Mouse (Mus musculus): ENCODE data around the gene Tspan14.
A peak's percentile ranks its signal among the peaks of the same experiment; 100 is the strongest.

Gene Tspan14

DNA sequence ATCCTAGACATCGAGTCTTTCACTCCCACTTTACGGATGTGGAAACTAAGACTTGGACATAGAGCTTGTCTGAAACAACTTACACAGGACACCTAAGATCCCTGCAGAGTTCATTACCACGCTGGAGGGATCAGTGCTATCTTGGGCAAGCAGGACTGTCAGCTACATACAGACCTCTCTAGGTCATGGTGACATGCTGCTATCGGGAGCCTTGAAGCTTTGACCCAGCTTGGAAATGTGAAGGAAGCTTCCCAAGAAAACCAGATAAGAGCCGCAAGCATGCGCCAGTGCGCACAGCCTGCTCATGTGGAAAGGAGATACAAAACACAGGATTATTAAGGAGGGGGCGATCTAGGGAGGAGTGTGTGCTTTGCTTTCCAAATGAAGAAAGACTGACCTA is 50.8 kb downstream of the Tspan14 start:
- no peak for DNase-seq

DNA sequence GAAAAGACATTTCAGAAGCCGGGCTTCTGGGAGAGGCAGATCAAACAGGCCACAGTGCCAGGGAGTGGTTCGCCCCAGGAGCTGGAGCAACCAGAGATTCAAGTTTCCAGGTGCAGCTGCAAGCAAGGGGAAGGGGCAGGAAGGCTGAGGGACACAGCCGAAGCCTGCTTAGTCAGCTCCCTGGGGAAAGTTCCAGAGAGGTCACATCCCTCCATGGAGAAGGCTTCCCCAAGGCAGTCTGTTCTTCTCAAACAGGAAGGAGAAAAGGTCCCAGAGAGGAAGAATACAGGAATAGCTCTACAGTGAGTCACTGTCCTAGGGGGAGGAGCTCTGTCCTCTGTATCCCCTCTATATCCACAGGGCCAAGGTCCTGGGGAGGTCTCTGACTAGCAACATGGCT is 51.9 kb downstream of the Tspan14 start:
- DNase-seq, result peak; percentile 55

DNA sequence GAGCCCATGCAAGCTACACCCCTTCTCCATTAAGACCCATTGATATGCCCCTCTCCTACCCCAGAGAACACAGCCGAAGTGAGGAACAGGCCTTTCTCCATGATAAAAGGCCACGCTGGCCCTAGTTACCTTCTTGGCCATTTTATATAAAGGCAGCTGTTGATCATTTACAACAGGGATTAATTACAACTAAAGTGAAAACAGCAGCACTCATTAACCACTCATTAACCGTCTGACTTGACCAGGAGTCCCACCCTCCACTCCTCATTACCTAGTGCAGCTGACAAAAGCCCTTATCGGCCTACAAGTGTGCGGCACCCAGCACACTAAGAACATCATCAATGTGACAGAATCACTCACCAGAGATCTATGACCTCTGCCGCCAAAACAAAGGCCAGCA is 52.9 kb downstream of the Tspan14 start:
- DNase-seq, result peak; percentile 75

DNA sequence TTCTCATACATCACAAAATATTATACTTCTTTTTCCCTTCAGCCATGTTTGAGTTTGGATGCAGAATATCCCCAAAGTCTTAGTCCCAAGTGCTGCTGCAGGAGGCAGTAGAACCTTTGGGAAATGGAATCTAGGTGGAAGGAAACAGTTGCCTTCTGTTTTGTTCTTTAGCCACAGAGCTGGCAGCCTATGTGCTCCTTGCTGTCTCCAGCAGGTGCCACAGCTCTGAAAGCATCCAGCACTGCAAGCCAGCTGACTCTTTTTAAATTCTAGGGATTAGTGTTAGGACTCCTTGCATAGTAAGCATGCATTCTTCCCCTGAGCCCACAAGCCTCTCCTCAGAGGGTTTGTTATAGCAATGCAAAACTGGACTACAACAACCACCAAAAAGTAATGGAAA is 55.1 kb downstream of the Tspan14 start:
- no peak for DNase-seq

DNA sequence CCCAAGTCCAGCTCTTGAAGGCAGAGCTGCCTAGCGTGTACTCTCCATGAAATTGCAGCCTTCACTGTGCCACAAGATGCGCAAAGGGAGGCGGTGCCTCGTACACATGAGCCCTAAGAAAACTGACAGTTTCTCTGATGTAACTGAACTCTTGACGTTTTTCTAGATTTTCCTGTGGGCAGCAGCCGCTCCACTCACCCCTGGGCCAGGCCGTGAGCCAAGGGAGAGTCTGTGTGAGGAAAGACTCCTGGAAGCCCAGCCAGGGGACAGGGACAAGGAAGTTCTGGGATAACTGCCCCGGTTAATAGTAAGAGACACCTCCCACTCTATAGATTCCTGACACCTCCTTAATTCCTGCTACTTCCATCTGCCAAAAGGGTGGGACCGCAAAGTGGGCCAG is 57.8 kb downstream of the Tspan14 start:
- DNase-seq, result no peak

DNA sequence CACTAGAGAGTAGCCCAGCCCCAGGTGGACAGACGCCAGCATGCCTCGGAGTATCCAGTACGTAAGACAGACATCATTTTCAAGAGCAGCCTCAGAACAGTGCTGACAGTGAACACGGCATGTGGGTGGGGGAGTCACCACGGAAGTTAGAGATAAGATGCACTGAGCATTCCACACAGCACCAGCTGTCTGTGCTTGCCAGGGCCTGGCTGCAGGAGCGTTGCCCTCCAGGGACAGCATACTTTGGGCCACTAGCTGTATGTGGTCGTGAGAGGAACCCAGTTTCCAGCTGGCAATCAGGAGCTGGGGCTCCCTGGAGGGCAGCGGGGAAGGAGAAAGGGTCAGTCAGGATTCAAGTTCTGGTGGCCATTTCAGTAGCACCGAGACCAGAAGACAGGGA is 59.8 kb downstream of the Tspan14 start:
- no peak for DNase-seq

DNA sequence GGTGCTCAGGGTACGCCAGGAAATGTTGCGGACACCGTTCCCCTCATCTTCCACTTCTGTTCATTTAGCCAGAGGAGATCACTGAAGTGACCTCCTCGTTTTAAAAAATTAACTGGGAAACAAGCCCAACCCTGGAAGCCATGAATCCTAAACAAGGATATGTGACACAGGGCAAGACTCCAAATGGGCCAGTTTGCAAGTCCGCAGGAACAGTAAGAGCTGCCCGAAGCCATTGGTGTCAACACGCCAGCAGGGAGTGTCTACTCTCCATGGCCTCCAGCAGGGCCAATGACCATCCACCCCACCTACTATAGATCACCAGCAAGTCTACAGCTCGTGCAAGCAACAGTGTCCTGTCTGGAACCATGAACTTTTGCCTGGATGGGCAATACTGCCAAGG is 60.8 kb downstream of the Tspan14 start:
- DNase-seq, result no peak

DNA sequence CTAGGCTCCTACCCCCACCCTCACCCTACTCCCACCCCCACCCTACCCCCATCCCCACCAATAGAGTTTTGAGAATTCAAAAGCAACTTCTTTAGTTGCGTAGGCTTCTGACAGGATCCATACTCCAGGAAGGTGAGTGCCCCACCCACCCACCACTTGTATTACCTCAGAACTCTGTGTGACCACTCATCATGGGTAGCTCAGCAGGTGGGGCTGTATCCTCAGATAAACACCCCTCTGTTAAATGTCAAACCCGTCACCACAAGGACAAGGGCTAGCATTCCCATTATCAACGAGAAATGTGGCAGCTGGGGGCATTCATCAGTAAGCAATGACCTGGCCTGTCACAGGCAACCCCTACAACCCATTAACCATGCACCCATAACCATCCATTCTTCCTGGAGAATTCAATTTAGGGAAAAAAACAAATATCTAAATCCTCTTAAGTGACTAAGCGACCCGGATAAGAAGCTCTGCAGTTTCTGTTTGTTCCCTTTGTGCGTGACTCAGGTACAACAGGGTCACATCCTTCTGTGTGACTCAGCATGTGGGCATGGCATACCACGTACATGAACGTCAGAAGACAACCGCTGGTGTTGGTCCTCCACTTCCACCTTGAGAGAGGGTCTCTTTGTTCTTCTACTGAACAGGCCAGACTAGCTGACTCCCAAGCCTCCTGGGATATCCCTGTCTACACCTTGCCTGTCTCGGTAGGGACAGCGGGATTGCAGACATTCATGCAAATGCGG is 64.1 kb downstream of the Tspan14 start:
- no peak for DNase-seq

DNA sequence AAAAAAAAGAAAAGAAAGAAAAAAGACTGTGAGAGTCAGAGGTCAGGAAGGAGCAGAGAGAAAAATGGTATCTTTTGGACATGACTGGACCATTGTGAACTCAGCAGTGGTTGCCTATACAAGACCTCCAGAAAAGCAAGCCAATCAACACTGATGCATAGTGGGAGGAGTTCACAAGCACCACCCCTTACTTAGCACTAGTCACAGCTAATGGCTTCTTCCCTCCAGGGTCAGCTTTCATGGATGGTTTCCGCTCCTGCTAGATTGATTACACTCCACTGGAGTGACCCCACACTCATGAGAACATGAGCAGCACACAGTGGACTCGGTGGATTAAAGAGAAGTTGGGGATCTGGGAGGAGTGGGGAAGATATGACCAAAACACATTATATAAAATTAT is 66.3 kb downstream of the Tspan14 start:
- no peak for DNase-seq

DNA sequence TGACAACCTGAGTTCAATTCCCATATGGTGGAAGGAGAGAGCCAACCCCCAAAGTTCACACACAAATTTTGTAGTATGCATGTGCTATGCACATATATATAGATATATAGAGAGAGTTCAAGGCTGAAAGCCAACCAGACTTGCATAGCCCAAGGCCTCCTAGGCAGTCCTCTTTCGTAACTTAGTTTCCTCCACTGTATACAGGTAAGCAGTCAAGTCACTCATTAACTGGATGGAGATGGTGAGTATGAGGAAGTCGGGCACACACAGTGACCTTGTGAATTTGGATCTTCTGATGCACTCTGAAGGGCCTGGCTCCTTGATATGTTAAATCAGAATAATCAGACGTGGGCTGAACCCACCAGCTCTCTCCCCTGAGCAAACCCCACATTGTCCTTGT is 68.7 kb downstream of the Tspan14 start:
- DNase-seq, result no peak

DNA sequence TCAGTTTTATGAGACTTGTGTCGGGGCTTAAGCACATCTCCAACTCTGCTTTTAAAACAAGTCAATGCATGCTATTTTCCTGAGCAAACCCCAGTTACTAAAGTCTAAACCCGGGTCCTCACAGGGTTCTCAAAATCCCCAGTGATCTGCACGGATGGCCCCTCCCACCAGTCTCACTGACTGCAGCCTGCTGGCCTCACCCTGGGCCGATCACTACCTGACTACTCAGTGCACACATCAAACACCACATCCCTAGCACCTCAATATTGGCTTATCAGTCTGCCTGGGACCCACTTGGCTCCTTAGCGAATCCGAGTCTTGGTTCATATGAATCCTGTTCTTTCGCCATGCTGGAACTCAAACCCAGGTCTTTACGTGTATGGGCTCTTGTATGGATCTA is 70.9 kb downstream of the Tspan14 start:
- DNase-seq, result no peak

DNA sequence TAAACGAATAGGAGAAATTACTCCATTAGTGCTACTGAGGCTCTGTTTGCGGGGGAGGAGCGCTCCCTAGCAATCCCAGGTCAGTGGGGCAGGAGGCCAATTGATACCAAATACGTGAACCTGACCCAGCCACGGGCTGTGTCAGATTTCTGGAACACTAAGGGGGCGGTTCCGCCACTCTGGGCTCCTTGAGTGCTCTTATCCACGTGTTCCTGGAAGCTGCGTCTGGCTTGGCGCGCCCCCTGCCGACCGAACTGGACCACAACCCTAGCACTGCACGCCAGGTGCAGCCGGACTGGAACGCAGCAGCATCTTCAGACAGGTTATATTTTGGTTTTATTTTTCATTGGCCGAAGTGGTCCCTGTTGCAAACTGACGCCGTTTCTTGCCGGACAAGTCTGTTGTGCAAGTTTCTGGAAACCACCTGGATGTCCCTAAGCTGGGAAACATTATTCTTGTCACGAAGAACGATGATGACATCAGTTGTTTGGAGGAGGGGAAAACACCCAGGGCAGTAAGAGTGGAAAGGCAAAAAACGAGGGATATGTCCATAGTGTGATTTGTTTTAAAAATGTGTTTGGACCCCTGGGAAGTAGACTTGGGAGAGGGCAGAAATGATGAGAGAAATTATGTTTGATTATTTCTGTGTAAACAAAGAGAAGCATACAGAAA is 71.9 kb downstream of the Tspan14 start:
- DNase-seq, result peak; percentile 84

DNA sequence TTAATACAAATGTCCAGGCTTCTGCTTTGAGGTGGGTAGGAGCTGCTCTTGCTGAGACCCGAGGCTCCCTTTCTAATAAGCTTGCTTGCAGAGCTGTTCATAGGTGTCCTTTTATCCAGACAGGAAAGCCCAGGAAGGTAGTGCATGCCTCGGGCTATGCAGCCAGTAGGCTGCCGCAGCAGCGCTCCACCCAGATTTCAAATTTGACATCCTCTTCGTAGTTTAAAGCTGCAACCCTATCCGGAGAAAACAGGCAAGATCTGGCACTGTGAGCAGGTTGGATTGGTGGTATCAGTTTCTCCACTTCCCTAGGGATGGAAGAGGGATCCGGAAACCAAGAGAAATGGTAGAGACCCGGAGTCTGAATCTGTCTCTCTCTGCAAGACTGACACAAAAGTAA is 72.7 kb downstream of the Tspan14 start:
- DNase-seq, result no peak

DNA sequence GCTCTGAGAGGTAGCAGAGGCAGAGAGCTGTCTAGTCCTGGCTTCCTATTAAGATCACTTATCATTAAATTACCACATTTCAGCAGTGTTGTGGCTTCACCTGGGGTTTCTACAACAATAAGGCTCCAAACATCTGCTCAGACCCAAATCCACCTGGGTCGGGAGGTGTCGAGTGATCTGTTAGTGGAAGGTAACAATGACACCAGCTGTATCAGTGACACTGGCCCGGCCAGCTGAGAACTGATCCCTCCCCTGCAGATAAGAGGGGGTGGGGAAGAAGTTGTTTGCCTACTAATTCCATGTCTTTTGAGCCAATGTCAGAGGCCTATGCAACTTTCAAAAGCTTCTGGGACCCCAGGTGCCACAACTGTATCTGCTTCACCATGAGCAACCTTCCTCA is 73.4 kb downstream of the Tspan14 start, which contains the start of gene Sh2d4b:
TSS of gene Sh2d4b (minus strand) at position 71 of the 400 bp plus-strand sequence.
- no peak for DNase-seq

DNA sequence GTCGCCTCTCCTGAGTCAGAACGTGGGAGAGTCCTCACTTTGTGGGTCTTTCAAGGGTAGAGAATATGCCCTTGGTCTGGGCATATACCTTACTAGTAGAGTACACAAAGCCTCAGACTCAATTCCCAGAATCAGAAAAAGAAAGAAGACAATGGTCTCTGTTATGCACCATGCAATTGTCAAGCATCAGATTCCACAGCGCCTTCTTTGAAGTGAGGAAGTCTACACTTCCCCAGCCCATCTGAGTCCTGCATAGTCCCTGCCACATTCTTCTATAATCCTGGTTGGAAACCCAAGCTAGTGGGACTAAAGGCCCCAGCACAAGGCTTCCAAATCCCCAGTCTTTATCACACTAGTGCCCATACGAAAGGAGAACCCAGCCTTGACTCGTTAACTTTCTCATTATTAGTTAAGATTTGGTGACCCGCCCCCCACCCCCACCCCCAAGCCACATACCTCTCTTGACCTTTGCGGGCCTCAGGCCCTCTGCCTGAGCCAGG is 74.2 kb downstream of the Tspan14 start:
- no peak for DNase-seq

DNA sequence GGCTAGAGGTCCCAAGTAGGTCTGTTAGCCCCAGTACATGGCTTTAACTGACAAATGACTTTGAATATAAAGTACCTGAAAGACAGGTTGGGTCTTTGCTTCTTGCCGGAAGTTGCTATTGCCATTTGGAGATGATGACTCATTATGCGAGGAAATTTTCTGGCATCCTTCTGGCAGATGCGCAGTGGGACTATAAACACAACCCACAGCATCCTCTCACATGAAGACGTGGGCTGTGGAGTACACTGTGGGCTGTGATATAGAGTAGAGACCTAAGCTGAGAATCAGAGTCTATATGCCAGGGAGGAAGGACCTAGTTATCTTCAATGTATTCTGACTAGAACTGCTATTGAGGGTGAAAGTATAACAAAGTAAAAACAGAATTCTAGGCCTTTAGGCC is 75.1 kb downstream of the Tspan14 start:
- no peak for DNase-seq

DNA sequence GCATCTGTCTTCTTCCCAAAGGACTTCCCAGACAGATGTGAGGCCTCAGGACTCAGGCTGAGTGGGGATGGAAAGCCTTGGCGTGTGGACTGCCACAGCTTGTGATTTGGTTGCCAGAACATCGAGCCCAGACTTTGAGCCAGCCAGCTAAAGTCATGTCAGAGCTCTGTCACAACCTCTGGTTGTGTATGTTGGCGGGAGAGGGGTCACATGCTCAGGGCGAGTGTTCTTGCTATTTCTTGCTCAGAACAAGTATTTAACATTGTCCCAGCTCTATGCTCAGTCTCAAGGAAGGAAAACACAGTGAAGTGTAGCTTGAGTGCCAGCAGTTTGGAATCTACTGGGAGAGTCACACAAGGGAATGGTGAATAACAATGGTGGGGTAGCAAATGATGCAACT is 76.9 kb downstream of the Tspan14 start:
- DNase-seq, result no peak

DNA sequence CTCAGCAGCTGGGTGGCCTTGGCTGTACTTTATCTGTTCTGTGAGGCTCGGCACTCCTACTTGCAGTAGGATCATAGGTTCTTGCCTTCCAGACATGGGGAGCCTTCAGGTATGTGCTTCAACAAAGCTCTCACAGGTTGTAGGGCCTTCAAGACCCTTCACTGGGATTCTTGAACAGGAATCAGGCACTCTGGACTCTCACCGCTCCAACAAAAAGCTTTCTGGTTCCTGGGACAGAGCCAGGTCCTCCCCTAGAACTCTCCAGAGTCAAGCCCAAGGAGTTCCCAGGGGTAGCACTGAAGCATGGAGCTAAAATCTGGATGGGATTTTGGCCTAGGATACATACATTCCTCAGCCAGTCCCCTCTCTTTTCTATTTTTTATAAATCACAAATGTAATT is 77.4 kb downstream of the Tspan14 start:
- no peak for DNase-seq

DNA sequence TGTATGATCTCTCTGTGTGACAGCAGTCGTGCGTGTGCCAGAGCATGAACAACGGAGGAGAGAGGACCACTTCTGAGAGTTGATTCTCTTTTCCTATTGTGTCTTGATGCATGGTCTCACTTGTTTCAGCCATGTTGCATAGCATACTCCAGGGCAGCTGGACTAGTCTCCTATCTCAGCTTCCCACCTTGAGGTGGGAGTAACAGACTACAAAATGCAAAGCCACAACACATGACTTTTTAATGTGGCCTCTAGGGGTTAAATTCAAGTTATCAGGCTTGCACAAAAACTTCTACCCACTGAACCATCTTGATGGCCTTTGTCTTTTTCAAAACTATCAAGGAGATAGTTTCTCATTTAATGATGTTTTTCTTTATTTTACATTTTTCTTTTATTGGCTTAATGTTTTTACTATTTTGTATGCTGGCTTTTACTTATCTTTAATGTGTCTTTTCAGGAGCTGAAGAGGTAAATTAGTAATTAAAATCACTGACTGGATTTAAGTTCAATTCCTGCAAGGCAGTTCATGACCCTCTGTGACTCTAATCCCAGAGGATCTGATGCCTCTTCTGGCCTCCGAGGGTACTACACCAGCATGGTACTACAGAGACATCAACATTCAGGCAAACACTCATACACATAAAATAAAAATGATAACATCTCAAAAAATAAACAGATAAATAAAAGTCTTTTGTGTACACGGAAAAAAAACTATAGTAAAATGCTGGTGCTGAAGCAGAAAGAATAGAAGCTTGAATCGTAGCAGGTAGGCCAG is 80.0 kb downstream of the Tspan14 start:
- DNase-seq, result peak; percentile 34

DNA sequence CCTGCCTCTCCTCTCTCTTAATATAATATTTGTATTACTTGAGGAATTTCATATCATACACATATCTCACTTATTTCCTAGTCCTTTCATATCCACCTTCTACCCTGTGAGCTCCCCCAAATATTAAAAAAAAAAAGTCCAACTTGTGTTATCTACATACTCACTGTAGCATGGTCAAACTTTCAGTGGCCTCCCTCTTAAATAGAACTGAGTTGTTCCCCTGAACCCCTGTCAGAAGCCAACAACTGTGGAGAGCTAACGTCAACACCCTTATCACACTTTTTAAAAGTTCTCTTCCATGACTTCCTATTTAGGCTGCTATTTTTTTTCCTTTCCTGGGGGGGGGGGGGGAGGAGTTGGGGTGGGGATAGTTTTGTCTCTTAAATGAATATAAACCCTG is 80.9 kb downstream of the Tspan14 start:
- DNase-seq, result no peak

DNA sequence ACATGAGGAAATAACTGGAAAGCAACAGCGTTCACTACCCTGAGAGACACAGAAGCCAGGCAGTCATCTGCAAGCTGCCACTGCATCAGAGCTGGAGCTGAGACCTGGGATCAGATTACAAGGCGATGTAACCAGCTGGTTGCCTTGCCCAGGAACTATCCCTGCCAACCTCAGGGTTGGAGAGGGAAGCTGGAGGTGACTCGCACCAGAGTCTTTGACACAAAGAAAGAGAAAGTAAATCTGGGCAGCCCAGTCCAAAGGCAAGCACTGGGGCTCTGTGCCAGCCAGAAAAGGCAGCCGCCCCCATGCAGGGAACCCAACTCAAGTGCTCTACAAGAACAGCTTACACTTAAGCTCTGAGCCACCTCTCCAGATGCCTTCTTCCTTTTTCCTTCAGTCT is 81.4 kb downstream of the Tspan14 start:
- no peak for DNase-seq

DNA sequence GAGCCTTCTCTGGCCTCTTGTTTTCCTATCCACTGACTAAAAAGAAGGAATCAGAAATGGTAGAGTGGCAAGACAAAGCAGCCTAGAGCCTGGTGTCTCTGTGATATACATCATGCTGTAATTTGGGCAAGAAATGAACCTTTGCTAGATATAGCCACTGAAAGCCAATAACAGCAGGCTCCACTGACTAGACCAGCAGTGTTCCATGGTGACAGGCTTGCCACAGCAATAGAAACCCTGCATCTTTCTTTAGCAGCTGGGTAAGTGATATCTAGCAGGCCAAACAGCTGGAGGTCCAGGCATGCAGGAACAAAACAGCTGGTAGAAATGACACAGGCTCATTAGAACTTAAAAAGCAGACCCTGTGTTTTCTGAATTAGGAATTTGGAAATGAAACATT is 92.0 kb downstream of the Tspan14 start:
- no peak for DNase-seq

DNA sequence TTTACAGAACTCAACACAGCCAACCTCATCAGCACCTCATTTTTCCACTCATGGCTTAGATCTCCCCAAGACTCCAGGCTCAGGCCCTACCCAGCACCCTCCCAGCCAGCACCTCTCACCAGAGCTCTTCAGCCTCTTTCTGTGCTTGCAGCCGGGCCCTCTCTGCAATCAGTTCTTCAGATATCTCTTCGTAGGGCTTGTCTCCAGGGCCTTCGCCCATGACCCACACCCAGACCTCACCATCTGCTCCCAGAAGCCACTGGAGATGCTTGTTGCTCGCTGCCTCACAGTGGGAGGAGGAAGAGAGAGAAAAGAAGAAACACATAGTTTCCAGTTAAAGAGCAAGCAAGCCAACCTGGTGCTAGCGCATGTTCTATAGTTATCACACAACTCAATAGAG is 92.6 kb downstream of the Tspan14 start:
- DNase-seq, result no peak

DNA sequence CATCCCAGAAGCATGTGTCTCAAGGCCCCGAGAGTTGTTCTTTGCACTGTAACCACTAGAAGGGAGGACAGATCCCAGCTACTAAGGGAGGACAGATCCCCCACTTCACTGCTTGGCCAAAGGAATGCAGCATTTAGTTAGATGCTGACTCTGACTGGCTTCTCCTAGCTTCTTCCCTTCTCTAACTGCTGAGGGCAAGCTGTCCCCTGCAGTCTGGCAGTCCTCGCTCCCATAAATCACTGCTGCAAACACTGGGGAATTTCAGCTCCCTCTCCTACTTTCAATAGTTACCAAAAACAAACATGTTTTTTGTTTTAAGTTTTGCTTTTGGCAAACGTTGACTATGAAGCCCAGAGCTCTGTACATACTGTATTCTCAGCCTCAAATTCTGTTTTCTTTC is 96.0 kb downstream of the Tspan14 start:
- no peak for DNase-seq

Data from kidney, adult 9 months (tissue).